Mouse (Mus musculus): Measurements from ENCODE around the gene Ly6g5c. TPM values are rescaled to one million over a fixed set of nuclear protein-coding genes. Genes with fewer than 3 reads are reported as not detected.

The Ly6g5c gene
- polyA plus RNA-seq, 1 experiment from 2014 or later = not detected

DNA sequence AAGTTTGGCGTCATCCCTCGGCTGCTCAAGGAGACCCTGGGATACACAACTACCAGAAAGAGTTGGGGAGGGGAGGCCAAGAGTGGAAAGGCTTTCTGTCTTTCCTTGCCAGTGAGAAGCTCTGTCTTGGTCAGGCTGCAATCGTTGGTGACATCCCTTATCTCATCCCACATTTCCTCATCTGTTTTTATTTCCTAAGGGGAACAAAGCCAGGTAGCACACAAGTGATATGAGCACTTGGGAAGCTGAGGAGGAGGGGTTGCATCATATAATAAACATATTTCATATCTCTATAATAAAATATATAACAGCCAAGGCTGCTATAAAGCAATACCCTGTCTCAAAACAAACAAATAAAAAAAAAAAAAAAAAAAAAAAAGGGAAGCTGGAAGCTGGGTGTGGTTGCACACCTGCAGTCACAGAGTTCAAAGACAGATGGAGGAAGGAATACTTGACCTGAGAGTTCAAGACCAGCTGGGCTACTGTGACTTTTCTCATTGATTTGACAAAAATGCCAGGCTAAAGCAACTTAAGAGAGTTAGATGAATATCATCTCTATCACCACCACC lies 24.1 kb upstream of the Ly6g5c start:
- 72% methylated on average over 3 of the region's 3 CpGs for WGBS
- no peak for ATAC-seq (replicated peaks; ENCODE audit: low FRiP score)

DNA sequence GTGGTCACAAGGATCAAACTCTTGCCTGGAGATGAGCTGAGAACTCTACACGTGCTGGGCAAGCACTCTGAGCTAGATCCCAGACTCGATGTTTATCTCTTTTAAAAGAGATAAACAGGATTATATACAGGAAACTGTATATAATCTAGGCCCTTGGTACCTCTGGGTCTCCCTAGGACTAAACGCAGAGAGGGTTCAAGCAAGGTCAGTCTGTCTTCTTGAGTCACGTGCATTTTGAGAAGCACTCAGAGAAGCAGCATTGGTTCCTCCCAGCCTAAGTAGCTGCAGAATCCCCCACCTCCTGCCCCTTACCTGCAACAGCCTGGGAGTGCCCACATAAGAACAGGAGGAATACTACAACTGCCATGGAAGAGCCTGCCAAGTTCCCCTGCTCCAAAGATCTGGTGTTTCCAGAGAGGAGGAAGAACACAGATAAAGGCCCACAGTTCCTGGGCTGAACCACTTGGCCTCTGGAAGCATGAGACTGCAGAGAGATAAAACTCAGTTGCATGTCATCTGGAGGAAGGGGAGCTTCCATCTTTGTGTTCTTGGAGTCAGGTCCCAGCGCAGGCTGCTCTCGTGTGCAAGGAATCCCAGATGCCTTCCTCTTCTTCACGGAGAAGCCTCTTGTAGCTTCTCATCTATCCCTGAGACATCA lies 22.7 kb upstream of the Ly6g5c start, which contains the start of gene Ly6g6f:
Gene Ly6g6f, minus strand, starts transcription at position 403 of the 658 bp plus-strand sequence.
- Histone ChIP-seq H3K27me3 (no peaks in the 10 kb centered on the region), H3K4me1 (peaks cover 7% of the 10 kb centered on the region), H3K27ac (no peak within 1 kb of the TSS), H3K9me3 (replicated peaks) (no peaks in the 10 kb centered on the region), H3K36me3 (no peaks in the 10 kb centered on the region), H3K4me3 (replicated peaks) (no peak within 1 kb of the TSS), H3K4me2 (no peak within 1 kb of the TSS), H3K9ac (no peak within 1 kb of the TSS)
- ATAC-seq (replicated peaks; ENCODE audit: low FRiP score) = no peak
- WGBS = 77% methylated on average over 7 of the region's 7 CpGs

More for the DNA sequence above, 24.1 kb upstream of the Ly6g5c start:
- Histone ChIP-seq H3K9ac (no peak overlapping the region), H3K27ac (no peak overlapping the region), H3K27me3 (no peaks in the 10 kb centered on the region), H3K4me3 (replicated peaks) (no peak overlapping the region), H3K9me3 (replicated peaks) (no peaks in the 10 kb centered on the region), H3K4me2 (no peak overlapping the region), H3K36me3 (no peaks in the 10 kb centered on the region), H3K4me1 (0 out of 2 replicates have a peak, but pooled peaks cover 4% of the 10 kb centered on the region)

DNA sequence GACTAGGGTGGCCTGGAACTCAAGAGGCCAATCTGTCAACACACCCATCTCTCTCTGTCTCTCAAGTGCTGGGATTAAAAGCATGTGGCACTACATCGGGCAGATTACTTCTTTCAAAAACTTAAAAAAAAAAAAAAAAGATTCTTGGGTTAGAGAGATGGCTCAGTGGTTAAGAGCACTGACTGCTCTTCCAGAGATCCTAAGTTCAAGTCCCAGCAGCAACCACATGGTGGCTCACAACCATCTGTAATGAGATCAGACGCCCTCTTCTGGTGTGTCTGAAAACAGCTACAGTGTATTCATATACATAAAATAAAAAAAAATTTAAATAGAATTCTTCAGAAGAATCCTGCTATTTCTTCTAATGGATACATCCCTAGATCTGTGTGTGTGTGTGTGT lies 19.9 kb upstream of the Ly6g5c start:
- H3K27ac ChIP-seq = no peak overlapping the region
- peaks cover 18% of the 10 kb centered on the region for H3K36me3 ChIP-seq
- 53% methylated on average over 2 of the region's 2 CpGs for WGBS
- no peaks in the 10 kb centered on the region for H3K9me3 ChIP-seq (replicated peaks)
- H3K9ac ChIP-seq = no peak overlapping the region
- H3K4me3 ChIP-seq (replicated peaks) = no peak overlapping the region
- no peak for ATAC-seq (replicated peaks; ENCODE audit: low FRiP score)
- H3K27me3 ChIP-seq = no peaks in the 10 kb centered on the region
- H3K4me1 ChIP-seq = peaks cover 22% of the 10 kb centered on the region
- no peak overlapping the region for H3K4me2 ChIP-seq

DNA sequence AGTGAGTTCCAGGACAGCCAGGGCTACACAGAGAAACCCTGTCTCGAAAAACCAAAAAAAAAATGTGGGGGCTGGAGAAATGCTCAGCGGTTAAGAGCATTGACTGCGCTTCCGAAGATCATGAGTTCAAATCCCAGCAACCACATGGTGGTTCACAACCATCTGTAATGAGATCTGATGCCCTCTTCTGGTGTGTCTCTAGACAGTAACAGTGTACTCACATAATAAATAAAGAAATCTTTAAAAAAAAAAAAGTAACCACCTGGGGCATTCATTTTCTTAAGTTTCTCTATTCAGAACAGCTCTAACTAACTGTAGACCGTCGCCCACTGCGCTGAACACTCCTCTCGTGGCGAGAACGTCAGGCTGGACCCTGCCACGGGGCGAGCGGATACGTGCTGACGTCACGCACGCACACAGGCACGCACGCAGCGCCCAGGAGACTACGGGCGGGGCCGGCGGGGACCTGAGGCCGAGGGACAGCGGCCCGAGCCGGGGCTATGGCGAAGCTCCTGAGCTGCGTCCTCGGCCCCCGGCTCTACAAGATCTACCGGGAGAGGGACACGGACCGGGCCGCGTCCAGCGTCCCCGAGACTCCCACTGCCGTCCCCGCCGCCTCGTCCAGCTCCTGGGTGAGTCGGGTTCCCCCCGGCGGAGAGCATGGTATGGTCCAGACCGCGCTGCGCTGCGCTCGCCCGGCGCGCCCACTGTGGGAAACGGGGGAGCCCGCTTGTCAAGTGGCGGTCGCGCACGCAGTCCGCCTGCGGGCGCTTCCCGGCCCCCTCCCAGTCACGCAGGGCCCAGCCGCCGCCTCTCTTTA lies 19.0 kb upstream of the Ly6g5c start, which contains the start of gene Abhd16a:
Gene Abhd16a, plus strand, starts transcription at position 439 of the 820 bp plus-strand sequence.
- ATAC-seq (replicated peaks; ENCODE audit: low FRiP score) = peak; percentile 97
- Histone ChIP-seq H3K36me3 (peaks cover 26% of the 10 kb centered on the region), H3K27me3 (no peaks in the 10 kb centered on the region), H3K27ac (peak within 1 kb of the TSS; percentile 98), H3K4me1 (peaks cover 22% of the 10 kb centered on the region), H3K4me3 (replicated peaks) (peak within 1 kb of the TSS; percentile 76), H3K9me3 (replicated peaks) (no peaks in the 10 kb centered on the region), H3K9ac (peak within 1 kb of the TSS; percentile 81), H3K4me2 (peak within 1 kb of the TSS; percentile 73)
- 3% methylated on average over 67 of the region's 67 CpGs for WGBS

DNA sequence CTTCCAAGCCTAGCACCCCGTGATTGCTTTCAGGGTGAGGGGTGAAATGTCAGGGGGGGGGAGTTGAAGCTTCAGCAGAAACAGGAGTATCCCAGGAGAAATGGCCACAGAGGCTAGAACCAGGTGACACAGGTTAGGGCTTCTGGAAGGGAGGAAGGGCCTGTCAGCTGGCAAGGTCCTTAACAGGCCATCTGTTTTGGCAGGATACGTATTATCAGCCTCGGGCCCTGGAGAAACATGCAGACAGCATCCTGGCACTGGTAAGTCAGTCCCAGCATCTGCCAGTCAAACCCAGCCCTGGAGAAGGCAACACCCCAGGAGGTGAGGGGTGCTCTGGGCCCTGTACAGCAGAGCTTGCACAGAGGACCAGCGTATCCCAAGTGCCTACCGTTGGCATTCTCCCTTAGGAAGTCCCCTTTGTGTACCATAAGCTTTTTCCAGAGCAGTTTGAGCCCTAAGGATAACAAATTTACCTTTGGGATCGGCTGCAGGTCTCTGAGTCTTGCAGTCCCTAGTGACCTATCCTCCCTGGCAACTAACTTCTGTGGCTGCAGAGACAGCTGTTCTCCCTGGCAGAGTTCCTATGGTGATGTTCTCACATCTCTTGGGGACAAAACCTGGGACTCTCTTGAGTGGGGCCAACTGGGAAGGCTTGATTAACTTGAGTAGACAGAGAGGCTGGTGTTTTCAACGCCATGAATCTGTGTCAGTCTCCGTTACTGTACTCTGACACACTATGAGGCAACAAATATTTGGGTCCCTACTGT lies 17.7 kb upstream of the Ly6g5c start:
- Histone ChIP-seq H3K9ac (peak overlapping the region; percentile 81), H3K36me3 (peaks cover 38% of the 10 kb centered on the region), H3K9me3 (replicated peaks) (no peaks in the 10 kb centered on the region), H3K4me2 (peak overlapping the region; percentile 73), H3K27ac (peak overlapping the region; percentile 98; the same call in 1 of the 2 replicates), H3K4me1 (peaks cover 22% of the 10 kb centered on the region), H3K4me3 (replicated peaks) (peak overlapping the region; percentile 76), H3K27me3 (no peaks in the 10 kb centered on the region)
- whole genome bisulfite sequencing = 66% methylated on average over 8 of the region's 8 CpGs
- no peak for ATAC-seq (replicated peaks; ENCODE audit: low FRiP score)

DNA sequence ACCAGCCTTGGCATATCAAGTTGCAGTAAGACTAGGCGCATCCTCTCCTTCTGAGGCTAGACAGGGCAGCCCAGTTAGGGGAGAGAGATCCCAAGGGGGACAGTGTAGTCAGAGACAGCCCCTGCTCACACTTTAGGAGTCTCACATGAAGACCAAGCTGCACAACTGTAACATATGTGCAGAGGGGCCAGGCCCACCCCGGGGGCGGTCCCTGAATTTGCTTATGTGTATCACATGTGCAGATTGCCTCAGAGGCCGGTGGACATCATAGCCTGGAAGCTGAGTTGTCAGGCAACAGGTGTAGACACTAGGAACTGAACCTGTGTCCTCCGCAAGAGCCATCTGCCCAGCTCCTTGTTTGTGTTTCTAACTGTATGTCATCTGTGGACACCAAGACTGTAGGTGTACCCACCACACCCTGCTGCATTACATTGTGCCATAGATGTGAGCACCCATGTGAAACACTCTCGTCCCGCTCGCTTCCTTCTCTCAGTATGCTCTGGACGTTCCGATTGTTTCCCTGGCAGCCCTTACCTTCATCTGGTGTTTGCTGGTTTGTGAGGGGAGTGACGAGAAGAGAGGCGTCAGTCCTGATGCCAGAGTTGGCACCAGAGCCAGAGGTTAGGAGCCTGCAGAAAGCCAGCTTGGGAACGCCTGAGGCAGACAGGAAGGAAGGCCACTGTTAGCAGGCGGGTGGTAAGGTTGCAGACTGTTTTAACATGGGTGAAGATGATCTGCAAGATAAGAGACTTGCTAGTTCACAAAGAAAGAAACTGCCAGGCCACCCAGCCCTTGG lies 15.5 kb upstream of the Ly6g5c start:
- Histone ChIP-seq H3K9ac (no peak overlapping the region), H3K27ac (0 out of 2 replicates have a peak overlapping the region, but pooled peaks have one; percentile 13), H3K4me2 (no peak overlapping the region), H3K27me3 (no peaks in the 10 kb centered on the region), H3K9me3 (replicated peaks) (no peaks in the 10 kb centered on the region), H3K36me3 (peaks cover 58% of the 10 kb centered on the region), H3K4me1 (peaks cover 27% of the 10 kb centered on the region), H3K4me3 (replicated peaks) (no peak overlapping the region)
- ATAC-seq (replicated peaks; ENCODE audit: low FRiP score) = no peak
- 80% methylated on average over 14 of the region's 14 CpGs for WGBS

DNA sequence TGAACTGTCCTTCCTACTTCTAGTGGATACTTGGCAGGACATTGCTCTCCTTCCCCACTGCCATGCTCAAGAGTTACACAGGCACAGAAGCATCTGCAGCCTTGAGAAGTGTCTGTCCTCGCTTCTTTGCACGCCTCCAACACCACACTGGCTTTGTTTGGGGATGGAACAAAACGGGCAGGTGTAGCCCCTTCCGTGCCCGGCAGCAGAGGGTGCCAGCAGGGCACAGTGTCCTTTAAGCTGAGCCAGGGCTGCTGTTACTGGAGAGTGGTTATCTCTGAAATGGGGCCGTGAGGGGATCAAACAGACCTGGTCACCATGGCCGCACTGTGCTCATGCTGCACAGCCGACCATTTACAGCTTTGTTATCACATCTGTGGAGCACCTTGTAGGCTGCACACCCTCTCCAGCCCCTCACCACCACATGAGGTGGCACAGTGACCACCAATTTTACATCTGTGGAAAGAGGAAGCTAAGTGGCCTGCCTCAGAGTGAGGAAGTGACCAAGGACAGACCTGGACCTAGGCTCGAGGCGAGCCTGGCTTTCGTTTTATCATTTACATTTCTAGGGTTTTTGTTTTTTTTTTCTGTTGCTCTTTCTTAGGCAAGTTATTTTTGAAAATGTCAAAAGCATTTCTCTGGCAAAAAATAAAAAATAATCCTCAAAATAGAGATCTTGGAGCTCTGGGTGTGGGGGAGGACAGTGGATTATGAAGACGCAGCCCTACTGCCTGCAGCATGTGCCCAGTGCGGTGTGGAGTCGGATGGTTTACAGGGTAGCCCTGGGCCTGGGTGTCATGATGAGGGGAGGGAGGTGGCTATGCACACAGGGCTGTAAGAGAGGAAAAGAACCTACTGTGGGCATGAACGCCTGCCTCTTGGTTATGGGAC lies 13.4 kb upstream of the Ly6g5c start:
- Histone ChIP-seq H3K4me3 (replicated peaks) (no peak overlapping the region), H3K9ac (no peak overlapping the region), H3K36me3 (peaks cover 78% of the 10 kb centered on the region), H3K27ac (no peak overlapping the region), H3K27me3 (no peaks in the 10 kb centered on the region), H3K9me3 (replicated peaks) (no peaks in the 10 kb centered on the region), H3K4me2 (no peak overlapping the region), H3K4me1 (peaks cover 30% of the 10 kb centered on the region)
- no peak for ATAC-seq (replicated peaks; ENCODE audit: low FRiP score)
- WGBS = 88% methylated on average over 15 of the region's 15 CpGs

DNA sequence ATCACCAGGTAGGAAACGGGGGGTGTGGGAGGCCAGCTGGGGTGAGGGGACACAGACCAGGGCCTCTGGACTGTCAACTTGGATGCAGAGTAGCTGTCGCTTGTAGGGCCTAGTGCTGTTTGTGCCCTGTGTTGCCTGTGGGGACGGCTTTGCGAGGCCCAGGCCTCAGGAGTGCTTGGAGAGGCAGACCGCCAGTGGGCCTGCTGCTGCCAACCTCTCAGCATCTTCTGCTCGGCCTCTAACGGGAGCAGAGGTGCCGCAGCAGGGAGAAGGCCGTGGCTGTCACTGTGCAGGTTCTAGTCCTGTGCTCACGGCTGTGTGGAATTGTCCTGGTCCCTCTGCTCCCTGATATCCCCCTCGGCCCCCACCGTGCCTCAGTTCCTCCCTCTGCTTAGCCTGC lies 11.5 kb upstream of the Ly6g5c start:
- ATAC-seq (replicated peaks; ENCODE audit: low FRiP score) = no peak
- Histone ChIP-seq H3K4me3 (replicated peaks) (no peak overlapping the region), H3K36me3 (peaks cover 92% of the 10 kb centered on the region), H3K4me2 (no peak overlapping the region), H3K9ac (no peak overlapping the region), H3K4me1 (peaks cover 31% of the 10 kb centered on the region), H3K27ac (no peak overlapping the region), H3K9me3 (replicated peaks) (no peaks in the 10 kb centered on the region), H3K27me3 (no peaks in the 10 kb centered on the region)
- 88% methylated on average over 12 of the region's 12 CpGs for WGBS

DNA sequence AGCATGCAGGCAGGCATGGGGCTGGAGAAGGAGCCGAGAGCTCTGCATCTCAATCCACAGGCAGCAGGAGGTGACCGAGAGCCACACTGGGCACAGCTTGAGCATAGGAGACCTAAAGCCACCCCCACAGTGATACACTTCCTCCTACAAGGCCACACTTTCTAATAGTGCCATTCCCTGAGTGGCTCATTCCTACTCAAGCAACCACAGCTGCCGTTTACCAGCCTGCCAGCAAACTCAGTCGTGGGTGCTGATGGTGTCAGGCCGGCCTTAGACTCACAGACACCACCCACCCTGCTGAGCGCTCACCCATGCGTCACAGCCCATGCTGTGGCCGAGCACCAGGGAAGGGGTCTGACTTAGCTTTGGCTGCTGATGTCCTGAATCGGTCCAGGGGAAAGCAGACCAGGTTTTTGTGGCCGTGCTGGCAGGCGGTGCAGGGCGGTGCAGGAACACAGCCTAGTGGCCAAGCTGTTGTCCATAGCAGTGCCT lies 10.9 kb upstream of the Ly6g5c start:
- no peaks in the 10 kb centered on the region for H3K27me3 ChIP-seq
- peaks cover 94% of the 10 kb centered on the region for H3K36me3 ChIP-seq
- no peak for ATAC-seq (replicated peaks; ENCODE audit: low FRiP score)
- no peak overlapping the region for H3K4me2 ChIP-seq
- 76% methylated on average over 12 of the region's 12 CpGs for WGBS
- H3K27ac ChIP-seq = no peak overlapping the region
- peaks cover 37% of the 10 kb centered on the region for H3K4me1 ChIP-seq
- H3K4me3 ChIP-seq (replicated peaks) = no peak overlapping the region
- no peaks in the 10 kb centered on the region for H3K9me3 ChIP-seq (replicated peaks)
- H3K9ac ChIP-seq = no peak overlapping the region

DNA sequence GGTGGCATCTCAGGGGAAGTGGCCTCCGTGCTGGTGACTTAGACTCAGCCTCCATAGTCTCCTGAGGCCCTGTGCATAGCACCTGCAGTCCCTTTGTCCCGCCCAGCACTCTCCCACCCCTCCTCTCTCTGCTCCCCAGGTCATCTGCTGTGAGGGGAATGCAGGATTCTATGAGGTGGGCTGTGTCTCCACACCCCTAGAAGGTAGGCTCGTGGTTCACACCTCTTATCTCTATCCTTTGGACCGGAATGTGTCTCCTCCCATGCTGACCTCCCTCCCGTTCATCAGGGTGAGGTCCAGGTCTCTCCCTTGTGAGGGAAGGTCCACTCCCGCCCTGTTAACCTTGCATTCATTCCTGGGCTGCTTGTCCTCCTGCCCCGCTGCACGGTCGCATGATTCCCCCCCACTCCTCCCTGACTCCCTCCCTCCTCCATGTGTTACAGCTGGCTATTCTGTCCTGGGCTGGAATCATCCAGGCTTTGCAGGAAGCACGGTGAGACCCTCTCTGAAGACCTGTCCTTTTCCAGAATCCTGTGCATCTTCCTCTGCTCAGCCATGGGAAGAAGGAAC lies 7.8 kb upstream of the Ly6g5c start:
- WGBS = 55% methylated on average over 10 of the region's 10 CpGs
- Histone ChIP-seq H3K27ac (peak overlapping the region; percentile 59), H3K9ac (0 out of 2 replicates have a peak overlapping the region, but pooled peaks have one; percentile 12), H3K36me3 (peaks cover 80% of the 10 kb centered on the region), H3K4me1 (peaks cover 49% of the 10 kb centered on the region), H3K4me2 (no peak overlapping the region), H3K4me3 (replicated peaks) (no peak overlapping the region), H3K9me3 (replicated peaks) (no peaks in the 10 kb centered on the region), H3K27me3 (no peaks in the 10 kb centered on the region)
- peak; percentile 33 for ATAC-seq (replicated peaks; ENCODE audit: low FRiP score)
